Mouse (Mus musculus) erythroblast, embryonic 14.5 days (primary cell): ENCODE data around the gene Shroom2.

Experiments used
- GATA1 ChIP-seq: IDR thresholded peaks from 2 replicates; pipeline ENCODE4 v1.6.1; 2012; ENCODE audit warnings: low read length, inconsistent platforms, mixed read lengths
- TAL1 ChIP-seq: IDR thresholded peaks from 3 replicates; pipeline ENCODE4 v1.6.1; 2012; ENCODE audit warnings: low read length, inconsistent platforms, mixed read lengths

DNA sequence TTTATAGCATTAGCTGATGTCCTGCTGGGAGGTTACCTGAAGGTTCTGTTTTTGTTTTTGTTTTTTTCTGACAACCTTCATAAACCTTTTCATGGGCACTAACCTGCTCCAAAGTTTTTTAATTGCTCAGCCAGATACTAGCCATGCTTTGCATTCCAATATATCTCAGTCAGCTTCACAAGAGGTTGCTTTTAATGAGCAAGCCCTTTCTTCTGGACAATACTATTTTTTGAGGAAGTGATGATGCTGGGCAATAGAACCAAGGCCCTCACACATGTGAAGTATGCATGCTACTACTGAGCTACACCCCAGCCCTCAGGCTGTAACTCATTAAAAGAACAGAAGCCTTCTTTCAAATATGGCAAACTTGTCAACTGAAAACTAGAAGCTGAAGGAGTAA lies 52.6 kb downstream of the Shroom2 start:
- TF ChIP-seq GATA1 (no peak), TAL1 (no peak)
